ENCODE assay signal across 12 mouse cellular contexts in the genomic region with DNA sequence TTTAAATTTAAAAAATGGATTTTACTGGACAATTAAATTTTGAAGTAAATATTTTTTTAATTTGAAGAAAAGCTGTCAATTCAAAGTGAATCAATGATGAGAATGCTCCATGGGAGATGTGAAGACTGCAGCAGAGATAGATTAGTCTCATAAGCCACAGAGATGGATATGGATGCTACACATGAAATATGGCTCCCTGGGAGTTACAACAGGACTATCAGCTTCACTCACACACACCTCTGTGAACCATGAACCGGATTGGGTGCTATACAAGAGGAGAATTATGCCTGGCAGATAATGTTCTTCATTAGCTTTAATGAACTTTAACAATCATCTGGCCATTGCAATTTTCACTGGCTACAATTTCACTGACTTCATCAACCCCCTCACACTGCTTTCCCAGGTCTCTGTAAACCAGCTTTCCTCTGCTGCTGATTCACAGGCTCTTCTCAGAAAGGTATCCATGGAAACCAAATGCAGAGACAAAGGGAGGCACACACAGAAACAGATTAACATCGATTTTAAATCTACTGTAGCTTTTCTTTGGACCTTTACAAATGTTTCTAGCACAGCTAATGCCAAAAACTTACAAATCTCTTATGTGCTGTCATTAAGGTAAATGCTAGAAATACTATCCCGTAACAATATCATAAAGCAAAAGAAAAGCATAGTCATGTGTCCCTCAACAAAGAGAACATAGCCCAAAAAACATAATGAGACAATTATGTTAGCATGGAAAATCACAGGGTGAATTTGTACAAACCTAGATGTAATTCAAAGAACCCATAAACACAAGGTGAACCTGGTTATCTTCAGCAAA. TPM values are rescaled to one million over a fixed set of nuclear protein-coding genes. Genes with fewer than 3 reads are reported as not detected.
A peak's percentile ranks its signal among the peaks of the same experiment; 100 is the strongest.
DNase-seq lines count a peak whose midpoint lies in the region; ATAC-seq lines count a peak whose summit lies in the region.
"Had no signal": no experiment of that assay in that cellular context is flagged by ENCODE, and none has a peak within 500 bp of the region (broad histone marks: within the 10 kb centered on the region; RNA-seq: fewer than 3 reads in every experiment).

No protein-coding gene starts in this region.

- no peaks in the 10 kb centered on the region for H3K36me3 ChIP-seq in hindbrain, embryonic 13.5 days
- no peaks in the 10 kb centered on the region for H3K36me3 ChIP-seq in midbrain, embryonic 12.5 days
- no peaks in the 10 kb centered on the region for H3K36me3 ChIP-seq in liver, embryonic 12.5 days

- peak overlapping the region; percentile 85 for H3K27ac ChIP-seq in hindbrain, embryonic 13.5 days
- peak overlapping the region; percentile 86 for H3K27ac ChIP-seq in midbrain, embryonic 12.5 days (replicated peaks)
- no peak overlapping the region for H3K27ac ChIP-seq in liver, embryonic 12.5 days

- H3K4me3 ChIP-seq in hindbrain, embryonic 13.5 days: no peak overlapping the region
- no peak overlapping the region for H3K4me3 ChIP-seq in midbrain, embryonic 12.5 days
- no peak overlapping the region for H3K4me3 ChIP-seq in liver, embryonic 12.5 days

- 0 out of 2 replicates have a peak overlapping the region, but pooled peaks have one; percentile 13 for H3K4me2 ChIP-seq in hindbrain, embryonic 13.5 days
- peak overlapping the region; percentile 13 for H3K4me2 ChIP-seq in midbrain, embryonic 12.5 days (replicated peaks)
- H3K4me2 ChIP-seq in liver, embryonic 12.5 days: no peak overlapping the region

- H3K27me3 ChIP-seq in hindbrain, embryonic 13.5 days: no peaks in the 10 kb centered on the region
- no peaks in the 10 kb centered on the region for H3K27me3 ChIP-seq in midbrain, embryonic 12.5 days
- H3K27me3 ChIP-seq in liver, embryonic 12.5 days (replicated peaks): no peaks in the 10 kb centered on the region
- H3K27me3 ChIP-seq: CH12.LX had no signal

- H3K9ac ChIP-seq in hindbrain, embryonic 13.5 days: no peak overlapping the region; the same call in 1 of the 2 replicates
- no peak overlapping the region for H3K9ac ChIP-seq in midbrain, embryonic 12.5 days (replicated peaks)
- H3K9ac ChIP-seq in liver, embryonic 12.5 days: no peak overlapping the region

- H3K4me1 ChIP-seq in hindbrain, embryonic 13.5 days (replicated peaks): peaks cover 10% of the 10 kb centered on the region
- H3K4me1 ChIP-seq in midbrain, embryonic 12.5 days: peaks cover 8% of the 10 kb centered on the region
- H3K4me1 ChIP-seq in liver, embryonic 12.5 days: no peaks in the 10 kb centered on the region

- peak; percentile 23 to 27 for DNase-seq in right cerebral cortex, adult 2 months (ENCODE audit: low spot score in 2 of 2)
- DNase-seq in right cerebral cortex, postnatal 14 days: no peak
- DNase-seq in lung, postnatal 14 days: no peak
- no peak for DNase-seq in lung, adult 18-20 months
- no peak for DNase-seq in heart, adult 9 months (ENCODE audit: low spot score in 2 of 2)
- DNase-seq: gastrocnemius, postnatal 14 days; heart, postnatal 36 days; thymus, adult 2 months had no signal

- peak; percentile 95 for ATAC-seq in hindbrain, embryonic 13.5 days (ENCODE audit: low FRiP score)
- peak; percentile 91 for ATAC-seq in midbrain, embryonic 12.5 days (ENCODE audit: low FRiP score, low read depth)
- ATAC-seq in liver, embryonic 12.5 days: no peak

- WGBS in hindbrain, embryonic 13.5 days: 35% methylated on average over 3 of the region's 3 CpGs
- 28% methylated on average over 3 of the region's 3 CpGs for WGBS in midbrain, embryonic 12.5 days
- 46% methylated on average over 3 of the region's 3 CpGs for WGBS in liver, embryonic 12.5 days (ENCODE audit: insufficient replicate concordance)

- H3K9me3 ChIP-seq in hindbrain, embryonic 13.5 days: no peaks in the 10 kb centered on the region
- no peaks in the 10 kb centered on the region for H3K9me3 ChIP-seq in midbrain, embryonic 12.5 days
- 0 out of 2 replicates have a peak, but pooled peaks cover 3% of the 10 kb centered on the region for H3K9me3 ChIP-seq in liver, embryonic 12.5 days (replicated peaks)

RNA-seq across cellular contexts. Expression of a gene that starts 3.9 kb away (rescaled TPM):
- polyA plus RNA-seq in hindbrain, embryonic 13.5 days (2015; fragmentation: Nextera tagmentation; extraction: Ambion mirVana): not detected in 2 replicates
- not detected in 2 replicates for polyA plus RNA-seq in midbrain, embryonic 12.5 days (2016; fragmentation: Nextera tagmentation; extraction: Ambion mirVana)
- polyA plus RNA-seq in liver, embryonic 12.5 days (2016; fragmentation: Nextera tagmentation; extraction: Ambion mirVana): not detected in 2 replicates
- polyA plus RNA-seq: thymus, adult 2 months had no signal

RNA-seq across cellular contexts. Expression of a gene that starts 17.6 kb away (rescaled TPM):
- not detected in 2 replicates for polyA plus RNA-seq in hindbrain, embryonic 13.5 days (2015; fragmentation: Nextera tagmentation; extraction: Ambion mirVana)
- polyA plus RNA-seq in midbrain, embryonic 12.5 days (2016; fragmentation: Nextera tagmentation; extraction: Ambion mirVana): not detected in 2 replicates
- polyA plus RNA-seq in liver, embryonic 12.5 days (2016; fragmentation: Nextera tagmentation; extraction: Ambion mirVana): not detected in 2 replicates
- polyA plus RNA-seq: thymus, adult 2 months had no signal

RNA-seq across cellular contexts. Expression of a gene that starts 42.1 kb away (rescaled TPM):
- polyA plus RNA-seq in hindbrain, embryonic 13.5 days (2015; fragmentation: Nextera tagmentation; extraction: Ambion mirVana): not detected in 2 replicates
- polyA plus RNA-seq in midbrain, embryonic 12.5 days (2016; fragmentation: Nextera tagmentation; extraction: Ambion mirVana): not detected in 2 replicates
- polyA plus RNA-seq in liver, embryonic 12.5 days (2016; fragmentation: Nextera tagmentation; extraction: Ambion mirVana): not detected in 2 replicates
- polyA plus RNA-seq: thymus, adult 2 months had no signal

RNA-seq across cellular contexts. Expression of a gene that starts 46.5 kb away (rescaled TPM):
- 63.0 and 69.8 TPM in 2 replicates for polyA plus RNA-seq in hindbrain, embryonic 13.5 days (2015; fragmentation: Nextera tagmentation; extraction: Ambion mirVana)
- 23.2 and 23.6 TPM in 2 replicates for polyA plus RNA-seq in midbrain, embryonic 12.5 days (2016; fragmentation: Nextera tagmentation; extraction: Ambion mirVana)
- polyA plus RNA-seq in liver, embryonic 12.5 days (2016; fragmentation: Nextera tagmentation; extraction: Ambion mirVana): 4.7 and 5.9 TPM in 2 replicates

RNA-seq across cellular contexts. Expression of a gene that starts 52.7 kb away (rescaled TPM):
- not detected in 2 replicates for polyA plus RNA-seq in hindbrain, embryonic 13.5 days (2015; fragmentation: Nextera tagmentation; extraction: Ambion mirVana)
- polyA plus RNA-seq in midbrain, embryonic 12.5 days (2016; fragmentation: Nextera tagmentation; extraction: Ambion mirVana): not detected in 2 replicates
- polyA plus RNA-seq in liver, embryonic 12.5 days (2016; fragmentation: Nextera tagmentation; extraction: Ambion mirVana): not detected in 2 replicates
- polyA plus RNA-seq: thymus, adult 2 months had no signal

Comparison
In these comparisons a context has a peak if more than half of its experiments do, and no peak if none do; other contexts are left out.
1. DNase-seq: peak in right cerebral cortex, adult 2 months (2 of 2); none in right cerebral cortex, postnatal 14 days (single experiment), lung, postnatal 14 days (single experiment), lung, adult 18-20 months (0 of 2) and heart, adult 9 months (0 of 2).